Mouse (Mus musculus) urinary bladder, postnatal 14 days (tissue): ENCODE data around the gene Aldh3b2.

Experiments
- DNase-seq: peaks from one replicate; pipeline ENCODE4 v3.0.0; 2021; ENCODE audit warnings: low spot score

The Aldh3b2 gene

DNA sequence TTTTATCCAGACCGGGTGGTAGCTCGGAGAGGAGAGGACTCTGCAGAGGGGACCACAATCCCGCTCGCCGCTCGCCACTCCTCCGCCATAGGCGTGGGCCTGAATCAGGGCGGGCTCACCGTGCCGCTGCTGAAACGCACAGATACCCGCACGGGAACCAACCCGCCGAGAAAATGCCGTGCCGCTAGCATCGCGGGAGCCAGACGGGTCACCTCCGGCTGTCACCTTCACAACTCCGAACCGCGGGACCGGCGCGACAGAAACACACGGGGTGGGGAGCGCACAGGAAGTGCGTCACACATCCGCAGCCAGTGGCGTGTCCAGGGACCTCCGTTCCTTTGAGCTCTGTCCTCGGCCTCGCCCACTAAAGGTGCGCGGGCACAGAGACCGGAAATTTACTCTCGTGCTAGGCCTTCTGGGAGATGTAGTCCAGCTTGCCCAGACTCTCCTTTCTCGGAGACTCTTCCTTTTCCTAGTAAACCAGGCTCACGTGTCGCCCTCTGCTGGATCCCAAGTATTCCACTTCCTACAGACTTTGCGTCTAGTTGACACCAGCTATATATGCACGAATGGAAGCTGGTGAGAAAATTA lies 40.4 kb downstream of the Aldh3b2 start, which contains the start of gene Ndufv1:
Ndufv1 (minus strand) TSS at position 375 of the 591 bp plus-strand sequence.
- DNase-seq, result peak; percentile 97

DNA sequence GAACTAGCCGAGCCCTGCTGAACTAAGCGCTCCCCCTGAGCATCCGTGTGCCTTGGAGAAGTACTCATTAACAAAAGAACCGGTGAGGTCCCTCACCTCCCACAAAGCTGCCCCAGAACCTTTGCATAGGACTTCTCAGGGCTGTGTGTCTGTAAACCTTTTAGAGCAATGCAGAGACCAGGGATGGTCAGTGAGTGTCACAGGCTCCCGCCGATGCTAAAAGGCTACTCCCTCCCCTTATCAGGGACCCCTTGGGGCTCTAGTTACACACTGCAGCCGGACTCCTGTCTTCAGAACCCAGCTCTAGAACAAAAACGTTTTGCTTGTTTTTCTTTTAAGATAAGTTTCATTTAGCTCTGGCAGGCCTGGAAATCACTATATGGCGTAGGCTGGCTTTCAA lies 40.9 kb downstream of the Aldh3b2 start:
- DNase-seq, result no peak

- no peak for DNase-seq
Observed at GRCm38 (mm10) chr19:4014802-4015201, 42.7 kb downstream of the Aldh3b2 start.

DNA sequence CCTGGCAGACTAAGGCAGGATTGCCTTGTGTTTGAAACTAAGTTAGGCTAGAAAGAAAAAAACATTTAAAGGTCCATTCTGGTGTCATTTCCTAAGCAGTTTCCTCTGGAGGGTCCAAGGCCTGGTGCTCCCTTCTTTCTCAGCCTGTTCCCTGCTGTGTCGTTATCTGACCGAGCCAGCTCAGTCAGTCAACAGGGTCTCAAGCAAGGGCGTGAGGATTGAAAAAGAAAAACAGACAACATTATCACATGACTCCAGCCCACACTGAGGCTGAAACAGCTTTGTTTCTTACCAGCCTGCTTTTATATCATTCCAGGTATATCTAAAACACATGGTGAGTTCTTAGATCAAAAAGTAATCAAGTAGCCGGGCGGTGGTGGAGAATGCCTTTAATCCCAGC lies 43.5 kb downstream of the Aldh3b2 start:
- DNase-seq, result no peak

DNA sequence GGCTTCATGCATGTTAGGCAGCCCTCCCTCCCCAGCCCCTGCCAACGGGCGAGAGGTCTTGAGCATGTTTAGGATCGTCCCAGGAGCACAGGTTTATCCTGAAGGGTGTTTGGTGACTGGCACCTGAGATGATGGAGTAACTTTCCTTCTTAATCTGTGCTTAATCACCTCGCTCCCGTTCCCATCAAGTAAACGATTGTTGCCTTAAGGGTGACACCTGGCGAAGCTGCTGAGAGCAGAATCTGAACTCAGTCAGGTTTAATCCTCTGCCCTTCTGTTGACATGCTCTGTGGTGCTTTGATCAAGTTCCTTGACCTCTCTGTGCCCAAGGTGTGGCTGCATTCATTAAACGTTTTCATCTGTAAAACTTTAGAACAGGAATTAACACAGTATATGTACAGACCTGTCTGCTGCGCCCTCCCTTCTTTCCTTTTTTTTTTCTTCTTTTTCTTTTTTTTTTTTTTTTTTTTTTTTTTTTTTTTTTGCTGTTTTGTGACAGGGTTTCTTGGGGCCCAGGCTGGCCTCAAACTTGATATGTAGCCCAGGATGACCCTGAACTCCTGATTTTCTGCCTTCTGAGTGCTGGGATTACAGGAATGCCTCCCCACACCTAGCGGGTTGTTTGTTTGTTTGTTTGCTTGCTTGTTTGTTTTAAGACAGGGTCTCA lies 45.9 kb downstream of the Aldh3b2 start:
- DNase-seq, result no peak

DNA sequence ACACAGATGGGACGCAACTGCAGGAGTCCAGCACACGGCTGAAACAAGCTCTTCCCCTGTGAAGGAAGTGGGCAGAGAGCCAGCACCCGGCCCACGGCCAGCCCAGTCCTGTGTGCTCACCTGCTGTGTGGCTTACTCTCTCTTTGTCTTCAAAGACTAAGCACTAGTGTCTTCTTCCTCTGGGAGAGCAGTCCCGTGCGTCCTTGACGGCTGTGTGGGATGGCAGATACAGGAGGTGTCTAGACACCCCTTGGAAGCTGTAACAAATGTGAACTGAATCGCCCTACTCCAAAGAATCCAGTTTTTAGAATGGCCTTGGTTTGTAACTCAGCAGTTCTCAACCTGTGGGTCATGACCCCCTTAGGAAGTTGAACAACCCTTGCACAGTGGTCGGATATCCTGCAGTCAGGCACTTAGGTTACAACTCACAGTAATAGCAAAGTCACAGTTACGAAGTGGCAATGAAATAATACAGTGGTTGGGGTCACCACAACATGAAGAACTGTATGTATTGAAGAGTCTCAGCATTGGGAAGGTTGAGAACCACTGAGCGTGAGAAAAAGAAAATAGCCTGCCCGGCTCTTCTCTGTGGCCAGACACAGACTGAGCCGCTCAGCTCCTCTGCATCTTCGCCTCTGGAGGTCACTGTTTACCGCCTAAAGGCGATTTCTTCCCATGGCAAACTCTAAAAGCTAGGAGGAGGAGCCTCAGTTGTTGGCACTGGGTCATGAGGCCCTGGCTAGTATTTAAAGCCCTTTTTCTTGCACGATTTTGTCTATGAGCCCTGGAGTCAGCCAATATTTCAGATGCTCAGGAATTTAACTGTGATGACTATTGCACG lies 46.8 kb downstream of the Aldh3b2 start:
- DNase-seq, result peak; percentile 86

- DNase-seq, result no peak
Observed at GRCm38 (mm10) chr19:4023185-4023584, 51.1 kb downstream of the Aldh3b2 start.

- DNase-seq, result no peak
Observed at GRCm38 (mm10) chr19:4027576-4027975, 55.4 kb downstream of the Aldh3b2 start.
